Mouse (Mus musculus) ES-CJ7 (cell line): Measurements from ENCODE around the gene Ipo9.

Experiments used
- DNase-seq: peaks from one replicate; pipeline ENCODE4 v3.0.0; 2011; ENCODE audit warnings: low read depth, low spot score

Gene Ipo9

DNA sequence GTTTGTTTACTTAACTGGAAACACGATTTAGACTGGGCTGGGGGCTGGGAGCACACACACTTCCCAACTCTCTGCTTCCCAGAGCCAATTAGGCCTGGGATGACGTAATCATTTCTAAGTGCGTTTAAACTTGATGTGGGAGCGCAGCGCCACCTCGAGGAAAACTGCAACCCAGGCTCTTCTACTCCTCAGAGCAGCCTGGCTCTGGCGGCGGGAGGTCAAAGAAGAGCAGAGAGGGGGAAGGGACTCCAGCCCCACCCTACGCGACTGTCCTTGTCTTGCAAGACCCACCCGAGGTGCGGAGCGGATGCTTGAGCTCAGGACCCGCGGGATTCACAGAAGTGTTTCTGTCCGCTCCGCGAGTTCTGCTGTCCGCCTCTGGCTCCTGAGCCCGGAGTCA lies 62.1 kb downstream of the Ipo9 start:
- peak; percentile 100 for DNase-seq

DNA sequence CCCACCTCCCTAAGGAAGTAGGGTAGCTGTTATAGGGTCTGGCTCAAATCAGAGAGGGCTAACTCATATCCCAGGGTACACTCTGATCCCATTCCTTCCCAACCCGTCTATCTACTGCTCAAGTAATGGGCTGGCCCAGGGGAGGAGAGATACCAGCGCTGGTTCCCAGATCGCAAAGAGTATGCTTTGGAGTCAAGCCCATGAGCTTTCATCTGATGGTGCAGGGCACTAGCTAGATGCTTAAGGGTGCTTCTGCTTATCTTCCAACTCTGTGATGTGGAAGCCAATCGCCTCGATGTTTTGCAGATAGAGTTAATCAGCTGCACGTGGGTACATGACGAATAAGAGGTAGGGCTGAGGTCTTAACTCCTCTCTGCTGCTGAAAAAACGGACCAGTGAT lies 62.7 kb downstream of the Ipo9 start:
- DNase-seq = no peak

DNA sequence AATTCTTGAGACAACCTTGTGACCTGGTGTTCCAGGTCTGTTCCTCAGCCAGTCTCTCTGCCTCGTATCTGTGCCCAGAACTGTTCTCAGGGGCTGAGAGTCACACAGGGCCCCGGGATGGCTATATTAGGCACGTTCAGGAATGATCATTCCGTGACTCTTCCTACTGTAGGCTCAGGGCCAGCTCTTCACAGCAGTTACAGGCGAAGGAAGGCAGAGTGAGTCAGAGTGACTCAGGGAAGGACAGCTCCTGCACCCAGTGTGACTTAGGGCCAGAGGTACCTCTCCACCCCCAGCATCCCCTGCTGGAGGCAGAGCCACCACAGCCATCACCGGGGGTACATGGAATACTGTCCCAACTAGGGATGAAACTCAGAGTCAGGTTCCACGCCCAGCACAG lies 63.3 kb downstream of the Ipo9 start:
- no peak for DNase-seq

DNA sequence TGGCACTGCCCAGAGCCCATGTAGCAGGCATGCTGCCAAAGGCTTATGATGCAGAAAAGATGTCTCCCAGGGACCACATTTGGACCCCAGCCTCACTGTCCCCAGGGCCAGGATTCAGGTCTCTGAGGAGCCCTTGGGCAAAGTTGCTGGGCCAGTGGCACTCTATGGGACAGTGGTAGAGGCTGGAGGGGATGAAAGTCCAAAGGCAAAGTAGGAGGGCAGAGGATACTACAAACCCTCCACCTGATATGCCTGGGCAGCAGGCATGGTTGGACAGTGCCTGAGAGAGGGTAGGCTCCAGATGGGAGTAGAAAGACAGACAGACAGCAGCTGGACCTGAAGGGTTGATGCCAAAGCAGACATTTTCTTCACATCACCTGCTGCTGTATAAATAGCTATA lies 63.9 kb downstream of the Ipo9 start:
- no peak for DNase-seq

DNA sequence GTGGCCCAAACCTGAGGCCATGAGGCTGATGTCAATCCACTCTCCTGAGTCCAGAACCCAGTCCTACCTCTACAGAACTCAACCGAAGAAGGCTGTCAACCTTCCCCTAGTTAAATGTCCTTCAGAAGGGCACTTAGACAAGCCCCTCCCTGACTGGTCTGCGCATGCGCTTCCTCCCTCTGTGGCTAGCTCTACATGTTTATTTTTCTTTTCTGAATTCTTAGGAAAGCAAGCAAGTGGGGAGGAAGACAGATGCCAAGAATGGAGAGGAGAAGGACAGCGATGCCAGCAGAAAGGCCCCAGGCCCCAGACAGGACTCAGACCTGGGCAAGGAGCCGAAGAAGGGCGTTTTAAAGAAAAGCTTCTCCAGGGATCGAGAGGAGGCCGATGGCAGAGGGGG lies 66.9 kb downstream of the Ipo9 start:
- no peak for DNase-seq

DNA sequence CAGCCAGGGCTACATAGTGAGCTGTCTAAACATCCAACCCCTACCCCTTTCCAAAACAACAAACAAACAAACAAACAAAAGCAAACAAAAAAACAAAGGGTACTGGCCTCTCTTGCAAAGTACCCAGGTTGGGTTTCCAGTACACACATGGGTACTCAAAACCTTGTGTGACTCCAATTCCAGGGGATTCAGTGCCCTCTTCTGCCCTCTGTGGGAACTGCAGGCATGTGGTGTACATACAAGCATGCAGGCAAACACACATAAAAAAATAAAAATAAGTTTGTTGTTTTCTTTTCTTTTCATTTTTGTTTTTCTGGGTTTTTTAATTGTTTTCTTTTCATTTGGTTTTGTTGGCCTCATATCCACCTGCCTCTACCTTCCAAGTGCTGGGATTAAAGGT lies 68.2 kb downstream of the Ipo9 start:
- DNase-seq = peak; percentile 53

DNA sequence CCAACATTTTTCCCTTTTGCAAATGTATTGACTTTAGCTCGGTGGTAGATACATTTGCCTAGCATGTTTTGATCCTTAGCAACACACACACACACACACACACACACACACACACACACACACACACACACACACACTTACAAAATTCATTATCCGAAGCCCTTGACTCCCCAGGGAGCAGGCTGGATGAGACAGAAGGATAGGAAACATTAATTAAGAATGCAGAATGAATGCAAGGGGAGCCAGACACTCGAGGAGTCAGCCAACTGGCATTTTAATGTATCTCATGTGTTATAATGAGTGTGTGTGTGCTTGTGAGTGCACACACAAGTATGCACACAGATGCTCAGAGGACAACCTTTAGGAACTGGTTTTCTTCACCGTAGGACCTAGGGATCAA lies 68.8 kb downstream of the Ipo9 start:
- no peak for DNase-seq

DNA sequence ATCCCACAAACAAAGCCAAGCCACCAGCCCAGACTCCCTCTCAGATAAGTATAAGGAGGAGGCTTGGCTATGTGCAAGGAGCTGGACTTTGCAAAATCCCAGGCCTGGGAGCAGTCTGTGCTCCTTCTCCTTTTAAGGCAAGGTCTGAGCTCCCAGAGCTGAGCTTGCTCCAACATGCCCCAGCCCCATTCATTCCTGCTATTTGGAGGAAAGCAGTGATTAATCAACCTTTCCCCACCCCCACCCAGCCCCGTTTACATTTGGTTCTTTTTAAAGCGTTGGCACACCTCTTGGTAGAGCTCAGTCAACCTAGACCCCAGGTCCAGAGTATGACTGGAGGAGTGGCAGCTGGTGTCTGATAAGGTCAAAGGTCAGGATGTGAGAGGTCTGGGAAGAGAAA lies 71.2 kb downstream of the Ipo9 start:
- DNase-seq = peak; percentile 52

DNA sequence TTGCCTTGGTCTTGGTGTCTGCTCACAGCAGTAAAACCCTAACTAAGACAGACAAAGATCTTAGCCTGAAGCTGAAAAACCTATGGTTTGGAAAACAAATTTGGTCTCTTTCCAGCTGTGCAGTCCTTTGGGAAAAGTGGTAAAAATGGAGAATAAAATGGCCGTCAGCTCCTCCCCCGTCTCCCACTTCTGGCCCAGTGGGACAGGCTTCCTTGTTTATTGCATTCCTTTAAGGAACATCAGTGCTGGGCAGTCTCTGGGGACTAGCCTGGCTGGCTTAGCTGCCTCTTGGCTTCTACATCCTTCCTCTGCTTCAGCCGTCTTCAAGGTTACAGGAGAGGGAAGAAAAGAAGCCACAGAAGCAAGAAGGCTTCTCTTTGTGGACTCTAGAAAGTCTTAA lies 78.3 kb downstream of the Ipo9 start:
- no peak for DNase-seq

DNA sequence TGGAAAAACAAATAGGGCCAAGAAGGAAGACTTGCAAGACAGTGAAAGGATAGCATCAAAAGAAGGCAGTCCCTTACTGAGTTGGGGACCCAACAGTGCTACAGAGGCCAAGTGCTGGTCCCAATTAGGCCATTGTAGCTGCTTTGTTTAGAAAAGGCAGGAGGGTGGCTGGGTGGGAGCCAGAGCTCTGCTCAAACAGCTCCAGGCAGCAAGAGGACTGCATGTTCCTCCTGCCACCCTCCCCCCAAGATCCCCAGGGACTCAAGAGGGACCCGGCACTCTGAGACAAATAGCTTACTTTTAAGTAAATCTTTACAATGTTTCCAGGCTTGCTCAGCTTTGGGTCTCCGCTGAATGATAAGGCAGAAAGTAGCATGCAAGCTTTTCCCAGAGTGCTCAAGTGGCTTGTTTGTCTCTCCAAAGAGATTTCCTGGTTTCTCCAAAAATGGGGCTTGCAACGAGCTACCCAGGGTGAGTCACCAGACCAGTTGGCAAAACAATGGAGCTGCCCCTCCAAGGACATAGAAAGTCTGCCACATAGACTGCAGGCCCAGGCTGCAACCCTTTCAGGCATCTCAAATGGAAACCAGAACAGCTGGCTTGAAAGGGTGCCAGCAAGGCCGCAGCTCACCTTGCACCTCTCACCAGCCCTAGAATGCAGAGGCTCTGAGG lies 82.7 kb downstream of the Ipo9 start:
- no peak for DNase-seq

DNA sequence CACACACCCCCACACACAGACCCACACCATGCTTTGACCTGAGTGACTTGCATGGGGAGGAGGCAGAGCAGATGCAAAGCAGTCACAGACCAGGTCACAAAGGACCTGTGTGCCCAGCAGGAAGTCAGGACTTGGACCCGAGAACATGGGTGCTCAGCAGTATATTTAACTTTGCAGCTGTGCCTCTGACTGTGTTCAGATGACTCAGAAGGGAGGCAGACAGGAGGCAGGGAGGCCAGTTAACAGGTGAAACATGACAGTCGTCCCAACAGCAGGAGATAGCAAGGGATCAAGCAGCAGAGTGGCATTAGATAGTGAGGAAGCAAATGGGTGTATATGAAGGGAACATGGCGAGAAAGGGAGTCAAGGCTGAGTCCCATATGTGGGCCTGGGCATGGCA lies 83.4 kb downstream of the Ipo9 start:
- no peak for DNase-seq

DNA sequence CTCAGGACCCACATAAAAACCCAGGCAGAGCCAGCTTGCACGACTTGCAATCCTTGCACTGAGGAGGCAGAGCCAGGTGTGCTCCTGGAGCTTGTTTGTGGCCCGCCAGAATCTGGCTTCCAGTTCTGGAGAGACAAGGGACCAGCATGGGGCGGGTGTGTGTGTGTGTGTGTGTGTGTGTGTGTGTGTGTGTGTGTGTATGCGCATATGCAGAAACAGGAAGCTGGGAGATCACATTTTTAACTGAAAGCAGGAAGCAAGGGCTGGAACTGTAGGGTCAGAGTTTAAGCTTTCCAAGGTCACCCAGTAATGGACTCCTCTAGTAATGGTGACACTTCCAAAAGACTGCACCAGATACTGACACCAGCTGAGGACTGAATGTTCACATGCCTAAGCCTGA lies 86.3 kb downstream of the Ipo9 start:
- peak; percentile 68 for DNase-seq

DNA sequence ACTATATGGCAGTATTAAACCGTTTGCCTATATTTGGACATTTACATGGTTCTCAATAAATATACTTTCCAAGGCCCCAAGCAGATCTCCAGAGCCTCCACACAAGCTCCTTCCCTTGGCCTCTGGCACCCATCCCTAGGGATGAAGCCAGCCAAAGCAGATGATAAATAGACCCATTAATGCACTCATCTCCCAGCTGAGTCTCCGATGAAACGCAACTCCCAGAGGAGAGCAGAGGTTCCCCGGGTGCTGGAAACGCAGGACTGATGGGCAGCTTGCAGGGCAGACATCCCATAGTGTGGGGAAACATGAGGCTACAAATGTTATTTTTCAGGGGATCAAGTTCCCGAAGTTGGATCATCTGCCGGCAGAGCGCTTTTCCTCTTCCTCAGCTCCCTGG lies 88.4 kb downstream of the Ipo9 start:
- no peak for DNase-seq
